Mouse (Mus musculus) heart, embryonic 14.5 days (tissue): ENCODE measurements at regions not wholly inside any gene's neighbourhood (a gene's known extent, or its start where the extent isn't known, plus 50 kb on each side); places are given as distances from the start of the nearest gene placed in this dataset.

Experiments
- ATAC-seq: fragments of 200-750 bp; cut with Nextera tagmentation; 2 replicates; pipeline ENCODE4 v1.8.0; 2017; ENCODE audit warnings: low read depth, moderate TSS enrichment; ENCODE audit not compliant: insufficient number of reproducible peaks, insufficient read depth, low FRiP score
- H3K27ac ChIP-seq, 2 experiments: fragments of 200-500 bp in 1 of 2; fragments of 300-500 bp in 1 of 2; sonication (generic) in 1 of 2; replicated peaks in 1 of 2; 2 replicates each; pipeline ENCODE4 v1.5.1; 2012 to 2014; ENCODE audit warnings: low read depth in 2 of 2, low read length in 2 of 2, control low read depth in 1 of 2, mild to moderate bottlenecking in 1 of 2, mixed read lengths in 1 of 2; ENCODE audit not compliant: control insufficient read depth in 1 of 2, insufficient read depth in 1 of 2
- H3K27me3 ChIP-seq: fragments of 300-500 bp; sonication (generic); 2 replicates; pipeline ENCODE4 v1.6.1; 2014; ENCODE audit warnings: mild to moderate bottlenecking, low read length, control low read depth; ENCODE audit not compliant: control insufficient read depth, insufficient read depth
- H3K36me3 ChIP-seq: fragments of 300-500 bp; sonication (generic); 2 replicates; pipeline ENCODE4 v1.6.1; 2014; ENCODE audit warnings: mild to moderate bottlenecking, control low read depth, low read length, mixed read lengths; ENCODE audit not compliant: control insufficient read depth, insufficient read depth
- H3K4me1 ChIP-seq, 2 experiments: fragments of 200-500 bp in 1 of 2; fragments of 300-500 bp in 1 of 2; sonication (generic) in 1 of 2; 2 replicates each; pipeline ENCODE4 v1.6.1; 2012 to 2014; ENCODE audit warnings: low read length in 2 of 2, control low read depth in 1 of 2, mixed read lengths in 1 of 2; ENCODE audit not compliant: control insufficient read depth in 2 of 2, insufficient read depth in 2 of 2
- H3K4me2 ChIP-seq: fragments of 300-500 bp; sonication (generic); 2 replicates; pipeline ENCODE4 v1.6.1; 2014; ENCODE audit warnings: mild to moderate bottlenecking, low read length
- H3K4me3 ChIP-seq, 2 experiments: fragments of 200-500 bp in 1 of 2; fragments of 300-500 bp in 1 of 2; sonication (generic) in 1 of 2; 2 replicates each; pipeline ENCODE4 v1.5.1; 2012 to 2014; ENCODE audit warnings: low read length in 2 of 2, mild to moderate bottlenecking in 2 of 2, control low read depth in 1 of 2, low read depth in 1 of 2, moderate library complexity in 1 of 2; ENCODE audit not compliant: control insufficient read depth in 1 of 2, insufficient read depth in 1 of 2
- H3K9ac ChIP-seq: fragments of 300-500 bp; sonication (generic); 2 replicates; pipeline ENCODE4 v1.6.1; 2014; ENCODE audit warnings: mild to moderate bottlenecking, low read length
- H3K9me3 ChIP-seq: fragments of 300-500 bp; sonication (generic); 2 replicates; pipeline ENCODE4 v1.6.1; 2016; ENCODE audit warnings: low read length, control low read depth; ENCODE audit not compliant: control insufficient read depth
- WGBS: fragments of 180-500 bp; shearing (Covaris S2); extraction: QIAGEN DNeasy Blood & Tissue Kit; methylation state at CpG from one replicate; pipeline ENCODE4 v1.1.7; 2014; 5-methylcytosine and 5-hydroxymethylcytosine counted together

DNA sequence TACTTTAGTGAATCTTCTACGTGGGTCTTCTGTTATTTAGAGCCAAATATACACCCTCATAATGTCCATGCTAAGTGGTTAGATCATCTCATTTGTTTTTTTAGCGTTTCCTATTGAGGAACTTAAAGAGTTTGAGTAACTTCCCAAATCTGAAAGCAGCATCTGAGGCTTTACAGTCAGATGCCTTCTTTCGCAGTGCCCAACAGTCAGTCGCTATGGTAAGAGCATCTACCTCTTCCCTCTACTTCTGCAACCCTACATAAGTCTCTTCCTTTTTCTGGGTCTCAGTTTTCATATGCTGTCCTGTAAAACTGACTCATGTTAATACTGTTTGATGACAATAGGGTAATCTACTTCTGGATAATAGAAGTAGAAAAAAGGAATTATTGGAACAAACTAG, 146.8 kb downstream of the Ktn1 start:
- Histone ChIP-seq H3K27me3 (no peaks in the 10 kb centered on the region), H3K9me3 (no peaks in the 10 kb centered on the region), H3K27ac (no peak overlapping the region), H3K4me2 (no peak overlapping the region), H3K9ac (no peak overlapping the region), H3K36me3 (no peaks in the 10 kb centered on the region), H3K4me1 (no peaks in the 10 kb centered on the region), H3K4me3 (no peak overlapping the region)
- 82% methylated on average over 4 of the region's 4 CpGs for WGBS
- no peak for ATAC-seq

DNA sequence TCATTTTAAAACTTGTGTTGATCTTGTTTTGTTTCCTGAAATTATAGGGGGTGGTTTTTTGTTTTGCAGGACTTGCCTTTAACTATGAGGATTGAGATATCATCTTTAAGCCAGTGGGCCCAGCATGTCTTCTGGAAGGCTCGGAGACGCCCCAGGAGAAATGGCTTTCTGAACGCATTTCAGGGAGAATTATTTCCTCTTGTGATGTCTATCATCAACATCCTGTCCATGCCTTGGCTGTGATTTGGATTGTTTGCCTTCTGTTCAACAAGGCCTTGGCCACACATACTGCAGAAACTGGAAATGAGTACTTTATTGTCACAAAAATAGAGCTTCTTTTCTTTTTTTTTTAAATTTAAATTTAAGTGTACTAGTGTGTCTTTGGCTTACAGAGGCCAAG, 150.0 kb downstream of the Ktn1 start:
- Histone ChIP-seq H3K27ac (no peak overlapping the region), H3K9me3 (no peaks in the 10 kb centered on the region), H3K4me2 (no peak overlapping the region), H3K4me3 (no peak overlapping the region), H3K9ac (no peak overlapping the region), H3K27me3 (no peaks in the 10 kb centered on the region), H3K4me1 (no peaks in the 10 kb centered on the region), H3K36me3 (no peaks in the 10 kb centered on the region)
- no peak for ATAC-seq
- 80% methylated on average over 3 of the region's 3 CpGs for WGBS

DNA sequence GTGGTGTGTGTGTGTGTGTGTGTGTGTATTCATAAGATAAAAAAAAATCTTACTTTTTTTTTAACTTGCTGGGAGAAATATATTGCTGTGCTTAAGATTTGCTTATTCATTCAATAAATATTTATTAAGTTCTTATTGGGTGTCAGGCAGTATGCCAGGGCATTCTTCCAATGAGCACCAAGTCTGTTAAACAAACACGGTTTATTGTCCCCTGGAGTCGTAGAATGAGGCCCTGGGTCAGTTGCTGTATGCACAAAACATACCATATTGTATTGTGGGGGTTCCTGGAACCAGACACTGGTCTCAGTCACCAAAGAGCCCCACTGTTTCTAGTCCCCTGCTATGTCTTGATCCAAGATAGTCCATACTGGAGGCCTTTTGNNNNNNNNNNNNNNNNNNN, 151.3 kb downstream of the Ktn1 start:
- Histone ChIP-seq H3K27me3 (no peaks in the 10 kb centered on the region), H3K9me3 (no peaks in the 10 kb centered on the region), H3K4me2 (no peak overlapping the region), H3K36me3 (no peaks in the 10 kb centered on the region), H3K4me3 (no peak overlapping the region), H3K9ac (no peak overlapping the region), H3K4me1 (no peaks in the 10 kb centered on the region), H3K27ac (no peak overlapping the region)
- ATAC-seq: no peak
- 83% methylated on average over 2 of the region's 2 CpGs for WGBS

DNA sequence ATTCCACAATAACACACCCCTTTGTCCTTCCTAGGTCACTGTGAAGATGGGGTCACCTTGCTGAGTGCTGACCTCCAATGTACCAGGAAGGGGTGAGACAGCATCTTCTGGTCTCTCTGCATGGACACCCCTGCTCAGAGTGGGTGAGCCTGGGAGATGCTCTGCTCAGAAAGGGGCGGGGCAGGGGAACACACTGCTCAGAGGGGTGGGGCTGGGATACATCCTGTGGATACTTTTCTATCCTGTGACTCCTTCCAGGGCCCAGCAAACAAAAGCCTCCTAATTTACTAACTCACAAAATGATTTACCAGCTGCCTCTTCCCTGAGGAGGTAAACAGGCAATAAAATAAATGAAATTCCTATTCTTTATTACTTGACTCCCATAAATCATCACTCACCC, 157.0 kb downstream of the Ktn1 start:
- Histone ChIP-seq H3K4me1 (0 out of 4 replicates have a peak, but pooled peaks cover 0 to 2% of the 10 kb centered on the region in 2 experiments), H3K27me3 (no peaks in the 10 kb centered on the region), H3K27ac (no peak overlapping the region), H3K4me2 (no peak overlapping the region), H3K9ac (no peak overlapping the region), H3K36me3 (no peaks in the 10 kb centered on the region), H3K4me3 (no peak overlapping the region), H3K9me3 (no peaks in the 10 kb centered on the region)
- WGBS: 62% methylated on average over 1 of the region's 1 CpGs
- ATAC-seq: no peak

DNA sequence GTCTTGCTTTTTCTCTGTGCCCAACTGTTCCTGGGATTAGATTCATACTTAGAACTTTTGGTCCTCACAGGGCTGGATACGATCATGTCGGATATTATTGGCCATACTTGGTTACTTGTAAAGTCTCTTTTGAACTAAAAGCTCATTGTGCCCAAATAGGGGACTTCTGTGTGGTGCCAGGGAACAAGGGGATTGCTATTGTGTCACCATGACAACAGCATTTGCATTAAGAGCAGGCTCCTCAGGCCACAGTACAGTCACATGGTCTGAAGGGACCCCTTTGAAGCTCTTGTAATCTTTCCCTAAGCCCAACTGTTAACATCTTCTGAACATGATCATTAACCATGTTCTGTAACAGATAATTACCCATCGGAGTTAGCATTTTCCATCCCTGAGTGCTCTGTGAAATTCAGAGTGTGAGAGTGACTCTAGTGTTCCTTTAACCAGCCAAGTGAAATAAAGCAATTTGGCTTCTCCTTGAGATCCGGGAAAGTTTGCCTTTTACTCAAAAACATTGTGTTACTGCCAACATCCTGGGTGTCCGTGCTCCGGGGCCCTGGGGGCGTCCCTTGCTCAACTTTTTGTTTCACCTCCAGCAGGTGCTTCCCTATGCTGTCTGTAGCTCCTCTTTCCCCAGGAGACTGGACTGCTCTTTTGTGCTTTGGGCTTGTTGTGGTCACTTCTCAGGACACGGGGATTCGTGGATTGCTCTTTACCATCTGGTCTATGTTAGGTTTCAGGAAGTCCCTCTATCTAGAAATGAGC, 157.7 kb downstream of the Ktn1 start:
- Histone ChIP-seq H3K4me3 (no peak overlapping the region), H3K36me3 (no peaks in the 10 kb centered on the region), H3K4me2 (no peak overlapping the region), H3K4me1 (0 out of 4 replicates have a peak, but pooled peaks cover 0 to 2% of the 10 kb centered on the region in 2 experiments), H3K27ac (no peak overlapping the region), H3K27me3 (no peaks in the 10 kb centered on the region), H3K9ac (no peak overlapping the region), H3K9me3 (no peaks in the 10 kb centered on the region)
- no peak for ATAC-seq
- WGBS: 64% methylated on average over 9 of the region's 9 CpGs

DNA sequence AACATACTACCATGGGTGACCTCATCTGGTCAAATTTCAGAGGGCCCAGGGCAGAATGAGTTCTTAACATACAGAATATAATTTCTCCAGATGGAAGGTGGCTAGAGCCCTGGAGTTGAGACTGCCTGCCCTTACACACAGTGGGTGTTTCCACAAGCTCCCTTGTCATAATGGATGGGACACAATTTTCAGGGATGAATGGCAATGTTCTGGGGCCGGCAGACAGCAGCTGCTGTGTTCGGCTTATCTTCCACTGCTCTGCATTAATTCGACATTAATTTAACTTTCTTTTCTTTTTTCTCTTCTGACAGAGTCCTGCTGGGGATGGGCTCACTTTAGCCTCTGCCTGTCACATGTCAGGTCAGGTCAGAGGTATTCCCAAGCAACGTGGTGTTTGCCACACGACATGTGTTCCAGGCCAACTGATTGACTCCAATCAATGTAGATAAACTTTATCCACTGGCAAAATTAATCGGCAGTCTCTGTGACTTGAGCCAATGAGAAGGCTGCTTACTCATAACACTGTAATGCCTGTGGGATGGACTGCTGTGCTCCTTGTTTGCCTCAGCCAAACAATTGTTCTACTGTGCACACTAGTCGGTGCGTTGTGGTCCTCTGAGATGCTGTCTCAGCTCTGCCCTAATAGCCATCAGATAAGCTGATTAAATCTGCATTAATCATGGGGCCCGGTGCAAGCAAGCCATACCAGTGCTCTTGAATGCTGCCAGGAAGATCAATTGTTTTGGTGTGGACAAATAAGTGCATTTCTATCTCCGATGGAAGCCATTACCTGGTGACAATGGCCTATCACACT, 160.1 kb downstream of the Ktn1 start:
- H3K4me2 ChIP-seq: no peak overlapping the region
- no peaks in the 10 kb centered on the region for H3K27me3 ChIP-seq
- no peak overlapping the region for H3K9ac ChIP-seq
- WGBS: 68% methylated on average over 10 of the region's 10 CpGs
- 0 out of 4 replicates have a peak, but pooled peaks cover 0 to 2% of the 10 kb centered on the region in 2 experiments for H3K4me1 ChIP-seq
- no peak overlapping the region for H3K27ac ChIP-seq
- H3K4me3 ChIP-seq: no peak overlapping the region
- no peaks in the 10 kb centered on the region for H3K9me3 ChIP-seq
- no peak for ATAC-seq
- H3K36me3 ChIP-seq: no peaks in the 10 kb centered on the region

DNA sequence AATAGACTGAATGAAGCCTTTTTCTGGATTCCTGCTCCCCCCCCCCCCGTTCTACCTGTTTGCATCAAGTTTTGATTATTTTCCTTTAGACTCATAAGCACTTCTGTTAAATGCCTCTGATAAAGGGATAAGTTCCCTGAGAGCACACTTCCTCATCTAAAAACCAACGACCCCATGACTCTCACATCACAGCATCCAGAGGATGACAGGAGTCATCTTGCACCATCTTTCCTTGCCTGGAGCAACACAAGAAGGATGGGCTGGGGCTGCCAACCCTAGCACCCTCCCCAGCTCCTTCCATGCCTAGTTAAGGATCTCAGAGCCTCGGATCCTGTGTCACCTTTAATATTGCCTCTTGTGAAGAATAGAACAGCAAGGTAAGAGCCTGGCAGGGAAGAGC, 170.0 kb downstream of the Ktn1 start:
- ATAC-seq: no peak
- Histone ChIP-seq H3K4me1 (no peaks in the 10 kb centered on the region; a peak in 2 of 4 replicates), H3K36me3 (no peaks in the 10 kb centered on the region), H3K27ac (no peak overlapping the region), H3K9me3 (no peaks in the 10 kb centered on the region), H3K27me3 (no peaks in the 10 kb centered on the region), H3K4me2 (no peak overlapping the region), H3K4me3 (no peak overlapping the region), H3K9ac (no peak overlapping the region)
- WGBS: 67% methylated on average over 3 of the region's 3 CpGs
